Mouse (Mus musculus): ENCODE measurements around the gene Map3k1. TPM values are rescaled to one million over a fixed set of nuclear protein-coding genes. Genes with fewer than 3 reads are reported as not detected.

Gene Map3k1
- polyA plus RNA-seq, 2 experiments = 11.4 to 15.8 TPM

GRCm38 (mm10) chr13:111755377-111755776 lies 53.4 kb downstream of the Map3k1 start:
- 97% methylated on average over 18 of the region's 18 CpGs for WGBS
- peaks cover 88% of the 10 kb centered on the region for H3K36me3 ChIP-seq (ENCODE audit: control insufficient read depth, insufficient read depth, low read length)

GRCm38 (mm10) chr13:111753321-111753720 lies 55.5 kb downstream of the Map3k1 start:
- Histone ChIP-seq H3K4me3 (replicated peaks; ENCODE audit: low read length) (no peak overlapping the region), H3K9me3 (ENCODE audit: control insufficient read depth, low read length) (no peaks in the 10 kb centered on the region), H3K4me2 (replicated peaks; ENCODE audit: low read depth, low read length, severe bottlenecking) (no peak overlapping the region), H3K4me1 (ENCODE audit: control insufficient read depth, insufficient read depth, low read length) (no peaks in the 10 kb centered on the region), H3K27ac (replicated peaks; ENCODE audit: low read depth, low read length) (no peak overlapping the region), H3K36me3 (ENCODE audit: control insufficient read depth, insufficient read depth, low read length) (peaks cover 90% of the 10 kb centered on the region), H3K9ac (ENCODE audit: low read depth, low read length, severe bottlenecking) (no peak overlapping the region), H3K27me3 (ENCODE audit: control insufficient read depth, insufficient read depth, low read length) (no peaks in the 10 kb centered on the region)
- DNase-seq (ENCODE audit: low spot score) (no peak), ATAC-seq (ENCODE audit: low FRiP score, low read depth) (no peak)
- 90% methylated on average over 6 of the region's 6 CpGs for WGBS
- no peak for TF ChIP-seq POLR2A (IDR thresholded peaks at IDR 0.05; ENCODE audit: borderline replicate concordance, extremely low read depth, insufficient read depth, insufficient read length)

More at GRCm38 (mm10) chr13:111755377-111755776, 53.4 kb downstream of the Map3k1 start:
- H3K27ac ChIP-seq (replicated peaks; ENCODE audit: low read depth, low read length) = no peak overlapping the region
- TF ChIP-seq POLR2A (IDR thresholded peaks at IDR 0.05; ENCODE audit: borderline replicate concordance, extremely low read depth, insufficient read depth, insufficient read length) = no peak
- no peaks in the 10 kb centered on the region for H3K4me1 ChIP-seq (ENCODE audit: control insufficient read depth, insufficient read depth, low read length)
- DNase-seq (ENCODE audit: low spot score) (no peak), ATAC-seq (ENCODE audit: low FRiP score, low read depth) (no peak)
- H3K4me3 ChIP-seq (replicated peaks; ENCODE audit: low read length) = no peak overlapping the region
- H3K9ac ChIP-seq (ENCODE audit: low read depth, low read length, severe bottlenecking) = no peak overlapping the region
- no peaks in the 10 kb centered on the region for H3K27me3 ChIP-seq (ENCODE audit: control insufficient read depth, insufficient read depth, low read length)
- no peak overlapping the region for H3K4me2 ChIP-seq (replicated peaks; ENCODE audit: low read depth, low read length, severe bottlenecking)
- H3K9me3 ChIP-seq (ENCODE audit: control insufficient read depth, low read length) = no peaks in the 10 kb centered on the region

- H3K9me3 ChIP-seq (ENCODE audit: control insufficient read depth, low read length) = no peaks in the 10 kb centered on the region
- no peak for DNase-seq (ENCODE audit: low spot score)
- H3K36me3 ChIP-seq (ENCODE audit: control insufficient read depth, insufficient read depth, low read length) = peaks cover 42% of the 10 kb centered on the region
- WGBS = 92% methylated on average over 28 of the region's 28 CpGs
- H3K4me1 ChIP-seq (ENCODE audit: control insufficient read depth, insufficient read depth, low read length) = no peaks in the 10 kb centered on the region
- no peak for ATAC-seq (ENCODE audit: low FRiP score, low read depth)
- TF ChIP-seq POLR2A (IDR thresholded peaks at IDR 0.05; ENCODE audit: borderline replicate concordance, extremely low read depth, insufficient read depth, insufficient read length) = no peak
- H3K27me3 ChIP-seq (ENCODE audit: control insufficient read depth, insufficient read depth, low read length) = no peaks in the 10 kb centered on the region
- H3K4me2 ChIP-seq (replicated peaks; ENCODE audit: low read depth, low read length, severe bottlenecking) = no peak overlapping the region
- no peak overlapping the region for H3K9ac ChIP-seq (ENCODE audit: low read depth, low read length, severe bottlenecking)
- no peak overlapping the region for H3K4me3 ChIP-seq (replicated peaks; ENCODE audit: low read length)
- no peak overlapping the region for H3K27ac ChIP-seq (replicated peaks; ENCODE audit: low read depth, low read length)
These were observed 60.3 kb downstream of the Map3k1 start for GRCm38 (mm10) chr13:111748301-111749062.

GRCm38 (mm10) chr13:111746831-111747230 lies 62.0 kb downstream of the Map3k1 start:
- Histone ChIP-seq H3K27me3 (ENCODE audit: control insufficient read depth, insufficient read depth, low read length) (no peaks in the 10 kb centered on the region), H3K9me3 (ENCODE audit: control insufficient read depth, low read length) (no peaks in the 10 kb centered on the region), H3K9ac (ENCODE audit: low read depth, low read length, severe bottlenecking) (no peak overlapping the region), H3K4me3 (replicated peaks; ENCODE audit: low read length) (no peak overlapping the region), H3K4me1 (ENCODE audit: control insufficient read depth, insufficient read depth, low read length) (no peaks in the 10 kb centered on the region), H3K4me2 (replicated peaks; ENCODE audit: low read depth, low read length, severe bottlenecking) (no peak overlapping the region), H3K36me3 (ENCODE audit: control insufficient read depth, insufficient read depth, low read length) (peaks cover 28% of the 10 kb centered on the region), H3K27ac (replicated peaks; ENCODE audit: low read depth, low read length) (no peak overlapping the region)
- ATAC-seq (ENCODE audit: low FRiP score, low read depth) (no peak), DNase-seq (ENCODE audit: low spot score) (no peak)
- TF ChIP-seq POLR2A (IDR thresholded peaks at IDR 0.05; ENCODE audit: borderline replicate concordance, extremely low read depth, insufficient read depth, insufficient read length) = no peak
- WGBS = 93% methylated on average over 5 of the region's 5 CpGs

- 64% methylated on average over 7 of the region's 7 CpGs for WGBS
- TF ChIP-seq POLR2A (IDR thresholded peaks at IDR 0.05; ENCODE audit: borderline replicate concordance, extremely low read depth, insufficient read depth, insufficient read length) = no peak
- no peaks in the 10 kb centered on the region for H3K9me3 ChIP-seq (ENCODE audit: control insufficient read depth, low read length)
- peaks cover 17% of the 10 kb centered on the region for H3K36me3 ChIP-seq (ENCODE audit: control insufficient read depth, insufficient read depth, low read length)
- H3K27ac ChIP-seq (replicated peaks; ENCODE audit: low read depth, low read length) = no peak overlapping the region
- no peak overlapping the region for H3K4me2 ChIP-seq (replicated peaks; ENCODE audit: low read depth, low read length, severe bottlenecking)
- ATAC-seq (ENCODE audit: low FRiP score, low read depth) (no peak), DNase-seq (ENCODE audit: low spot score) (no peak)
- no peaks in the 10 kb centered on the region for H3K4me1 ChIP-seq (ENCODE audit: control insufficient read depth, insufficient read depth, low read length)
- no peak overlapping the region for H3K9ac ChIP-seq (ENCODE audit: low read depth, low read length, severe bottlenecking)
- H3K27me3 ChIP-seq (ENCODE audit: control insufficient read depth, insufficient read depth, low read length) = no peaks in the 10 kb centered on the region
- no peak overlapping the region for H3K4me3 ChIP-seq (replicated peaks; ENCODE audit: low read length)
These were observed 63.6 kb downstream of the Map3k1 start for GRCm38 (mm10) chr13:111745216-111745615.

All from limb, embryonic 14.5 days (tissue).